Mouse (Mus musculus): ENCODE results near the gene Sun2. TPM values are rescaled to one million over a fixed set of nuclear protein-coding genes. Genes with fewer than 3 reads are reported as not detected.

Gene Sun2
- polyA plus RNA-seq, 1 experiment from 2014 or later = 2.2 TPM

DNA sequence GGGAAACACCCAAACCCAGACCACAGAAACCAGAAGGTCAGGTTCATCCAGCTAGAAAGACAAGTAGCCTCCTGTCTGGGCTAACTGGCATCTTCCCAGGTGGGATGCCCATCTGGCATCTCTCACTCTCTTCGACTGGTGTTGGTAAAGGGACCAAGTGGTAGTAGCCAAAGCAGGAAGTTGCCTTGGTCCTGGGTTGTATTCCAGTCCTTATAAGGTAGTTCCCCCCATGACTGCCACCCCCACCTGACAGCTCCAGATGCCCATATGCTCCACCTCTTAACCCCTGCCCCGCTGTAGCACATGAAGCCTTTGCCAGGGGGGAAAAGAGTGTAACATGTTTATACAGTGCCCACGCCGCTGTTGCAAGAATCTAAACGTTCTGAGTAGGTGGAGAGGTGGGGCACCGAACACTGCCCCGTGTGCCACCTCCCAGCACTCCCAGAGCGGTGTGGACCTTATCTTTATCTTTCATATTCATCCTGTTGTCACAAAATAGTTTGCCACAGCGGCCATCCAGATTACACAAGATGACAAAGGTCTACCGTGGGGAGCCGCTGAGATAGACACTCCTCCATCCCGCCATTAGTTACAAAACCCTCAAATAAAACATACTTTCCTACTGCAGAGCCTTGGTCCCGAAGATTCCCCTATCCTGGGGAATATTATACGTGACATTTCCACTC is 1.0 kb downstream of the Sun2 start:
- 6% methylated on average over 14 of the region's 14 CpGs for WGBS
- peak; percentile 35 for DNase-seq (ENCODE audit: low spot score)
- Histone ChIP-seq H3K27ac (replicated peaks) (peak overlapping the region; percentile 91), H3K36me3 (ENCODE audit: control insufficient read depth, insufficient read depth, low read length) (peaks cover 16% of the 10 kb centered on the region), H3K9ac (ENCODE audit: low read length) (peak overlapping the region; percentile 98), H3K4me1 (replicated peaks; ENCODE audit: control insufficient read depth, insufficient read depth) (peaks cover 3% of the 10 kb centered on the region; the same call in 1 of the 2 replicates), H3K27me3 (ENCODE audit: control insufficient read depth, insufficient read depth, low read length) (no peaks in the 10 kb centered on the region), H3K4me3 (ENCODE audit: low read depth, low read length) (peak overlapping the region; percentile 98), H3K9me3 (ENCODE audit: control insufficient read depth, low read length) (no peaks in the 10 kb centered on the region), H3K4me2 (replicated peaks; ENCODE audit: low read depth) (peak overlapping the region; percentile 93)
- peak; percentile 27; the same call in 1 of the 2 replicates for ATAC-seq (ENCODE audit: low FRiP score, low TSS enrichment)
- TF ChIP-seq CTCF (IDR thresholded peaks at IDR 0.05; ENCODE audit: low read depth) (no peak), EP300 (optimal IDR thresholded peaks at IDR 0.05) (no peak)

- Histone ChIP-seq H3K27me3 (ENCODE audit: control insufficient read depth, insufficient read depth, low read length) (no peaks in the 10 kb centered on the region), H3K4me3 (ENCODE audit: low read depth, low read length) (peak overlapping the region; percentile 98; the same call in 1 of the 2 replicates), H3K36me3 (ENCODE audit: control insufficient read depth, insufficient read depth, low read length) (peaks cover 17% of the 10 kb centered on the region), H3K9me3 (ENCODE audit: control insufficient read depth, low read length) (no peaks in the 10 kb centered on the region), H3K27ac (replicated peaks) (no peak overlapping the region), H3K4me2 (replicated peaks; ENCODE audit: low read depth) (peak overlapping the region; percentile 93), H3K4me1 (replicated peaks; ENCODE audit: control insufficient read depth, insufficient read depth) (peaks cover 3% of the 10 kb centered on the region; the same call in 1 of the 2 replicates), H3K9ac (ENCODE audit: low read length) (no peak overlapping the region)
- TF ChIP-seq EP300 (optimal IDR thresholded peaks at IDR 0.05) = no peak
- peak; percentile 10; the same call in 1 of the 2 replicates for TF ChIP-seq CTCF (IDR thresholded peaks at IDR 0.05; ENCODE audit: low read depth)
- DNase-seq (ENCODE audit: low spot score) = no peak
- WGBS = 49% methylated on average over 3 of the region's 3 CpGs
- no peak for ATAC-seq (ENCODE audit: low FRiP score, low TSS enrichment)
Observed at GRCm38 (mm10) chr15:79740739-79741138, 1.6 kb downstream of the Sun2 start.

DNA sequence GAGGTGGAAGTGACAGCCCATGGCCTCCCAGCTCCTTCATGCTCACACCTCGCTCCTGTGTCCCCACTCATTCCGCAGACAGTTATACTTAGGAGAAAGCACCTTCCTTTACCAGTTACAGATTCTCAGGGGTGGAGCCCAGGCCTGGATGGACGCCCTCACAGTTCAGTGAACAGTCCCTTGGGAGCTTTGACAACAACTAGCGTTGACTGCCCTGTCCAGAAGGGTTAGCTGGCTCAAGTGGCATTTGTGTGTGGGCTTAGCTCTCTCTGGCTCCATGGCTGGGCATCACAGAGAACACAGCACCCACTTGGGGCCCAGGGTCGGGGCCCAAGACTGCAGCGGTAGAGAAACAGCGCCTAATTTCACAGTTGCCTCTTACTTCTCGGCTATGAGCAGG is 8.0 kb downstream of the Sun2 start:
- no peaks in the 10 kb centered on the region for H3K9me3 ChIP-seq (ENCODE audit: control insufficient read depth, low read length)
- DNase-seq (ENCODE audit: low spot score) (no peak), ATAC-seq (ENCODE audit: low FRiP score, low TSS enrichment) (no peak)
- H3K4me3 ChIP-seq (ENCODE audit: low read depth, low read length) = no peak overlapping the region
- H3K36me3 ChIP-seq (ENCODE audit: control insufficient read depth, insufficient read depth, low read length) = peaks cover 51% of the 10 kb centered on the region
- H3K27me3 ChIP-seq (ENCODE audit: control insufficient read depth, insufficient read depth, low read length) = no peaks in the 10 kb centered on the region
- 82% methylated on average over 8 of the region's 8 CpGs for WGBS
- TF ChIP-seq CTCF (IDR thresholded peaks at IDR 0.05; ENCODE audit: low read depth) = no peak
- no peak for TF ChIP-seq EP300 (optimal IDR thresholded peaks at IDR 0.05)
- no peaks in the 10 kb centered on the region for H3K4me1 ChIP-seq (replicated peaks; ENCODE audit: control insufficient read depth, insufficient read depth)
- 0 out of 2 replicates have a peak overlapping the region, but pooled peaks have one; percentile 58 for H3K27ac ChIP-seq (replicated peaks)
- no peak overlapping the region; the same call in 1 of the 2 replicates for H3K9ac ChIP-seq (ENCODE audit: low read length)
- no peak overlapping the region for H3K4me2 ChIP-seq (replicated peaks; ENCODE audit: low read depth)

DNA sequence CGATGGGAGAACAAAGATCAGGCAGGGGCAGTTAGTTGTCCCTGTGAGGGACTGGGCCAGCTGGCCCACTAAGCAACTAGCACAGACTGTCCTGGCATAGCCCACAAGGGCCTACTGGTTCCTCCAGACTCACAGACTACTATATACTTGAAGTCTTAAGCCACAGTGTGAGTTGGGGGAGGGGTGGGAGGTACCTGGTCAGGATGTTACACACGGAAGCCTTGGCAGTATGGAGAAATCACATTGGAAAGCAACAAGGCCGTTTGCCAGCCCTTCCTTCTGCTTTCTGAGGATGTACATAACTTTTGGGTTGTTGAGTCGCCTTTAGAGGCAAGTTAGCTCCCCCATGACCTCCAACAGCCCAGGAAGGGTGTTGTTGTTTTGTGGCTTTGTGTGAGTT is 8.7 kb downstream of the Sun2 start:
- H3K9ac ChIP-seq (ENCODE audit: low read length) = no peak overlapping the region
- no peak overlapping the region for H3K4me2 ChIP-seq (replicated peaks; ENCODE audit: low read depth)
- no peak for DNase-seq (ENCODE audit: low spot score)
- H3K4me3 ChIP-seq (ENCODE audit: low read depth, low read length) = no peak overlapping the region
- no peaks in the 10 kb centered on the region for H3K4me1 ChIP-seq (replicated peaks; ENCODE audit: control insufficient read depth, insufficient read depth)
- ATAC-seq (ENCODE audit: low FRiP score, low TSS enrichment) = no peak
- H3K27me3 ChIP-seq (ENCODE audit: control insufficient read depth, insufficient read depth, low read length) = no peaks in the 10 kb centered on the region
- H3K9me3 ChIP-seq (ENCODE audit: control insufficient read depth, low read length) = no peaks in the 10 kb centered on the region
- H3K36me3 ChIP-seq (ENCODE audit: control insufficient read depth, insufficient read depth, low read length) = peaks cover 51% of the 10 kb centered on the region
- WGBS = 73% methylated on average over 4 of the region's 4 CpGs
- no peak overlapping the region for H3K27ac ChIP-seq (replicated peaks)
- no peak for TF ChIP-seq CTCF (IDR thresholded peaks at IDR 0.05; ENCODE audit: low read depth)
- no peak for TF ChIP-seq EP300 (optimal IDR thresholded peaks at IDR 0.05)

- H3K9me3 ChIP-seq (ENCODE audit: control insufficient read depth, low read length) = no peaks in the 10 kb centered on the region
- ATAC-seq (ENCODE audit: low FRiP score, low TSS enrichment) (no peak), DNase-seq (ENCODE audit: low spot score) (no peak)
- H3K4me2 ChIP-seq (replicated peaks; ENCODE audit: low read depth) = no peak overlapping the region
- H3K4me3 ChIP-seq (ENCODE audit: low read depth, low read length) = no peak overlapping the region
- no peak overlapping the region for H3K27ac ChIP-seq (replicated peaks)
- 94% methylated on average over 8 of the region's 8 CpGs for WGBS
- H3K4me1 ChIP-seq (replicated peaks; ENCODE audit: control insufficient read depth, insufficient read depth) = no peaks in the 10 kb centered on the region
- H3K27me3 ChIP-seq (ENCODE audit: control insufficient read depth, insufficient read depth, low read length) = no peaks in the 10 kb centered on the region
- H3K36me3 ChIP-seq (ENCODE audit: control insufficient read depth, insufficient read depth, low read length) = peaks cover 48% of the 10 kb centered on the region
- no peak overlapping the region for H3K9ac ChIP-seq (ENCODE audit: low read length)
- TF ChIP-seq CTCF (IDR thresholded peaks at IDR 0.05; ENCODE audit: low read depth) = no peak
- no peak for TF ChIP-seq EP300 (optimal IDR thresholded peaks at IDR 0.05)
Observed at GRCm38 (mm10) chr15:79733192-79733591, 9.1 kb downstream of the Sun2 start.

DNA sequence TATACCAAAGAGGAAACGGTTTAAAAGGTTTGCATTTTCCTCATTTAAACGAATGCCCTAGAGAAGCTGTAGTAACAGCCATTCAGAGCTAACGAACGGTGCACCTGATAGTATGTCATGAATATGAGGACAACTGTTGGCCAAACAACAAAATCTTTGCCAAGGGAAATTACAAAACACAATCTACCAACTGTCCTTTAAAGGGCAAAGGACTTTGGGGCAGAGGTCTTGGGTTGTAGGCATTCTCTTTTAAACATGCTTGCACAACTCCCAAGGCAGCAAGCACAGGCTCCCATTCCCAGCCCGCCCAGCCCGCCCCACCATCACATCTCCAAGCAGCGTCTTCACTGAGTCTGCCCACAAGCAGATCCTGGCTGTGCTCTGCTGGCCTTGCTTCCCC is 10.8 kb downstream of the Sun2 start:
- DNase-seq (ENCODE audit: low spot score) (no peak), ATAC-seq (ENCODE audit: low FRiP score, low TSS enrichment) (no peak)
- Histone ChIP-seq H3K4me3 (ENCODE audit: low read depth, low read length) (no peak overlapping the region), H3K9me3 (ENCODE audit: control insufficient read depth, low read length) (no peaks in the 10 kb centered on the region), H3K27me3 (ENCODE audit: control insufficient read depth, insufficient read depth, low read length) (no peaks in the 10 kb centered on the region), H3K36me3 (ENCODE audit: control insufficient read depth, insufficient read depth, low read length) (peaks cover 53% of the 10 kb centered on the region), H3K9ac (ENCODE audit: low read length) (no peak overlapping the region), H3K27ac (replicated peaks) (no peak overlapping the region), H3K4me1 (replicated peaks; ENCODE audit: control insufficient read depth, insufficient read depth) (no peaks in the 10 kb centered on the region), H3K4me2 (replicated peaks; ENCODE audit: low read depth) (no peak overlapping the region)
- no peak for TF ChIP-seq CTCF (IDR thresholded peaks at IDR 0.05; ENCODE audit: low read depth)
- 88% methylated on average over 7 of the region's 7 CpGs for WGBS
